Mouse (Mus musculus) liver, embryonic 14.5 days (tissue): ENCODE results near the gene Slco2a1. TPM values are rescaled to one million over a fixed set of nuclear protein-coding genes. Genes with fewer than 3 reads are reported as not detected.

Source experiments
- ATAC-seq: fragments of 200-750 bp; cut with Nextera tagmentation; 2 replicates; pipeline ENCODE4 v1.8.0; 2017; ENCODE audit warnings: moderate number of reproducible peaks, mild to moderate bottlenecking, moderate library complexity; ENCODE audit not compliant: insufficient read depth
- DNase-seq, 3 experiments: peaks; one replicate each; pipeline ENCODE4 v3.0.0-alpha.2; 2012 to 2013; ENCODE audit warnings: low read depth in 3 of 3, low spot score in 3 of 3
- H3K27ac ChIP-seq: fragments of 300-500 bp; sonication (generic); 2 replicates; pipeline ENCODE4 v1.5.1; 2014; ENCODE audit warnings: moderate library complexity, mild to moderate bottlenecking, control low read depth, inconsistent platforms
- H3K27me3 ChIP-seq: fragments of 300-500 bp; sonication (generic); 2 replicates; pipeline ENCODE4 v1.6.1; 2014; ENCODE audit warnings: mild to moderate bottlenecking, low read length, moderate library complexity; ENCODE audit not compliant: control insufficient read depth, insufficient read depth
- H3K36me3 ChIP-seq: fragments of 300-500 bp; sonication (generic); replicated peaks from 2 replicates; pipeline ENCODE4 v1.6.1; 2014; ENCODE audit warnings: low read depth; ENCODE audit not compliant: control insufficient read depth, insufficient read depth
- H3K4me1 ChIP-seq, 2 experiments: fragments of 200-500 bp in 1 of 2; fragments of 300-500 bp in 1 of 2; sonication (generic) in 1 of 2; replicated peaks; 2 replicates each; pipeline ENCODE4 v1.6.1; 2012 to 2014; ENCODE audit warnings: antibody characterized with exemption in 1 of 2, inconsistent platforms in 1 of 2, low read length in 1 of 2; ENCODE audit not compliant: control insufficient read depth in 2 of 2, insufficient read depth in 2 of 2
- H3K4me2 ChIP-seq: fragments of 300-500 bp; sonication (generic); 2 replicates; pipeline ENCODE4 v1.6.1; 2014; ENCODE audit warnings: low read depth, mild to moderate bottlenecking, control low read depth, moderate library complexity
- H3K4me3 ChIP-seq, 2 experiments: fragments of 200-500 bp in 1 of 2; fragments of 300-500 bp in 1 of 2; sonication (generic) in 1 of 2; 2 replicates each; pipeline ENCODE4 v1.5.1; 2012 to 2014; ENCODE audit warnings: low read depth in 2 of 2, low read length in 2 of 2, mild to moderate bottlenecking in 2 of 2, control low read depth in 1 of 2, inconsistent platforms in 1 of 2, moderate library complexity in 1 of 2; ENCODE audit not compliant: insufficient read depth in 1 of 2
- H3K9ac ChIP-seq: fragments of 300-500 bp; sonication (generic); replicated peaks from 2 replicates; pipeline ENCODE4 v1.6.1; 2014; ENCODE audit warnings: mild to moderate bottlenecking, control low read depth, moderate library complexity
- H3K9me3 ChIP-seq: fragments of 300-500 bp; sonication (generic); 2 replicates; pipeline ENCODE4 v1.6.1; 2016; ENCODE audit warnings: low read length, mixed read lengths; ENCODE audit not compliant: control insufficient read depth
- CTCF ChIP-seq: IDR thresholded peaks from 2 replicates; pipeline ENCODE4 v1.5.1; 2016; ENCODE audit warnings: antibody characterized with exemption, low read depth, control low read depth
- EP300 ChIP-seq: IDR thresholded peaks from 2 replicates; pipeline ENCODE4 v1.6.1; 2016; ENCODE audit warnings: antibody characterized with exemption, low read depth
- WGBS: fragments of 180-500 bp; shearing (Covaris S2); extraction: QIAGEN DNeasy Blood & Tissue Kit; methylation state at CpG from one replicate; pipeline ENCODE4 v1.1.7; 2014; ENCODE audit not compliant: insufficient replicate concordance; 5-methylcytosine and 5-hydroxymethylcytosine counted together
- polyA plus RNA-seq, 2 experiments: library from polyadenylated mRNA; depleted of rRNA in 1 of 2; stranded (reverse) in 1 of 2; unstranded in 1 of 2; fragments of >200 nt; fragmentation: Nextera tagmentation in 1 of 2; extraction: Ambion mirVana in 1 of 2; gene quantifications; 2 replicates each; pipeline versions ENCODE4 v1.2.1 to v1.2.3; 2012 to 2014

The Slco2a1 gene
- polyA plus RNA-seq, 2 experiments, result 1.7 to 3.3 TPM

GRCm38 (mm10) chr9:102982376-102982775 lies 6.1 kb upstream of the Slco2a1 start:
- TF ChIP-seq CTCF (no peak), EP300 (no peak)
- no peak for DNase-seq
- WGBS, result 55% methylated on average over 3 of the region's 3 CpGs

GRCm38 (mm10) chr9:102985111-102985510 lies 3.4 kb upstream of the Slco2a1 start:
- Histone ChIP-seq H3K27ac (no peak overlapping the region), H3K9me3 (no peaks in the 10 kb centered on the region), H3K4me1 (no peaks in the 10 kb centered on the region; a peak in 2 of 4 replicates), H3K4me2 (no peak overlapping the region), H3K4me3 (no peak overlapping the region), H3K27me3 (no peaks in the 10 kb centered on the region), H3K36me3 (no peaks in the 10 kb centered on the region), H3K9ac (no peak overlapping the region)
- TF ChIP-seq EP300, result no peak
- no peak for TF ChIP-seq CTCF
- DNase-seq (no peak), ATAC-seq (no peak)
- WGBS, result 41% methylated on average over 1 of the region's 1 CpGs

More at GRCm38 (mm10) chr9:102982376-102982775, 6.1 kb upstream of the Slco2a1 start:
- ATAC-seq, result no peak
- H3K9ac ChIP-seq, result no peak overlapping the region
- H3K4me1 ChIP-seq, result peaks cover 0 to 3% of the 10 kb centered on the region in 2 experiments; a peak in 2 of 4 replicates
- no peaks in the 10 kb centered on the region for H3K27me3 ChIP-seq
- H3K4me2 ChIP-seq, result no peak overlapping the region
- H3K9me3 ChIP-seq, result no peaks in the 10 kb centered on the region
- H3K36me3 ChIP-seq, result no peaks in the 10 kb centered on the region
- H3K27ac ChIP-seq, result no peak overlapping the region
- H3K4me3 ChIP-seq, result no peak overlapping the region

GRCm38 (mm10) chr9:102985939-102986338 lies 2.6 kb upstream of the Slco2a1 start:
- DNase-seq, result no peak
- Histone ChIP-seq H3K4me3 (no peak overlapping the region), H3K27ac (no peak overlapping the region), H3K27me3 (no peaks in the 10 kb centered on the region), H3K9ac (no peak overlapping the region), H3K36me3 (no peaks in the 10 kb centered on the region), H3K9me3 (no peaks in the 10 kb centered on the region), H3K4me1 (no peaks in the 10 kb centered on the region; a peak in 2 of 4 replicates), H3K4me2 (no peak overlapping the region)
- ATAC-seq, result no peak
- 48% methylated on average over 4 of the region's 4 CpGs for WGBS
- no peak for TF ChIP-seq CTCF
- no peak for TF ChIP-seq EP300

- TF ChIP-seq EP300, result no peak
- TF ChIP-seq CTCF, result peak; percentile 34
- H3K4me1 ChIP-seq, result no peaks in the 10 kb centered on the region
- no peaks in the 10 kb centered on the region for H3K36me3 ChIP-seq
- no peak overlapping the region for H3K4me2 ChIP-seq
- H3K9ac ChIP-seq, result no peak overlapping the region
- no peak overlapping the region for H3K27ac ChIP-seq
- no peaks in the 10 kb centered on the region for H3K9me3 ChIP-seq
- no peaks in the 10 kb centered on the region for H3K27me3 ChIP-seq
- 32% methylated on average over 6 of the region's 6 CpGs for WGBS
- no peak overlapping the region for H3K4me3 ChIP-seq
- DNase-seq (no peak), ATAC-seq (no peak)
Measured at GRCm38 (mm10) chr9:102990306-102991133, 2.0 kb downstream of the Slco2a1 start.

- Histone ChIP-seq H3K4me2 (no peak overlapping the region), H3K27ac (no peak overlapping the region), H3K9me3 (no peaks in the 10 kb centered on the region), H3K9ac (no peak overlapping the region), H3K27me3 (no peaks in the 10 kb centered on the region), H3K4me3 (no peak overlapping the region), H3K4me1 (peaks cover 0 to under 1% of the 10 kb centered on the region in 2 experiments; a peak in 1 of 4 replicates), H3K36me3 (no peaks in the 10 kb centered on the region)
- no peak for ATAC-seq
- 58% methylated on average over 4 of the region's 4 CpGs for WGBS
- DNase-seq, result no peak
- no peak for TF ChIP-seq CTCF
- TF ChIP-seq EP300, result no peak
Measured at GRCm38 (mm10) chr9:102991134-102991406, 2.6 kb downstream of the Slco2a1 start.
